Mouse (Mus musculus) myocyte (in vitro differentiated cells): Measurements from ENCODE around the gene Cacna1e.

Experiments used
- CEBPB ChIP-seq: IDR thresholded peaks from 2 replicates; pipeline ENCODE4 v1.6.1; 2011; ENCODE audit warnings: mild to moderate bottlenecking, moderate library complexity; ENCODE audit not compliant: poor library complexity, insufficient read depth, severe bottlenecking
- E2F4 ChIP-seq: IDR thresholded peaks from one replicate; pipeline ENCODE4 v1.6.1; 2011; ENCODE audit warnings: mild to moderate bottlenecking, control low read depth, moderate library complexity; ENCODE audit not compliant: insufficient read depth
- MAX ChIP-seq: IDR thresholded peaks from one replicate; pipeline ENCODE4 v1.6.1; 2011; ENCODE audit warnings: low read depth, mild to moderate bottlenecking, control low read depth
- POLR2A ChIP-seq: IDR thresholded peaks from one replicate; pipeline ENCODE4 v1.6.1; 2011; ENCODE audit warnings: low read depth, mild to moderate bottlenecking, control low read depth, moderate library complexity; ENCODE audit not compliant: insufficient read length
- TCF12 ChIP-seq: IDR thresholded peaks from one replicate; pipeline ENCODE4 v1.6.1; 2011; ENCODE audit warnings: mild to moderate bottlenecking, control low read depth; ENCODE audit not compliant: poor library complexity, insufficient read depth, severe bottlenecking

GRCm38 (mm10) chr1:154504005-154504404, 380.3 kb downstream of the Cacna1e start:
- TF ChIP-seq MAX = no peak
- no peak for TF ChIP-seq POLR2A
- TF ChIP-seq CEBPB = no peak
- TF ChIP-seq E2F4 = no peak
- no peak for TF ChIP-seq TCF12
